7 mouse cellular contexts compared by ENCODE assay signal in the genomic region with DNA sequence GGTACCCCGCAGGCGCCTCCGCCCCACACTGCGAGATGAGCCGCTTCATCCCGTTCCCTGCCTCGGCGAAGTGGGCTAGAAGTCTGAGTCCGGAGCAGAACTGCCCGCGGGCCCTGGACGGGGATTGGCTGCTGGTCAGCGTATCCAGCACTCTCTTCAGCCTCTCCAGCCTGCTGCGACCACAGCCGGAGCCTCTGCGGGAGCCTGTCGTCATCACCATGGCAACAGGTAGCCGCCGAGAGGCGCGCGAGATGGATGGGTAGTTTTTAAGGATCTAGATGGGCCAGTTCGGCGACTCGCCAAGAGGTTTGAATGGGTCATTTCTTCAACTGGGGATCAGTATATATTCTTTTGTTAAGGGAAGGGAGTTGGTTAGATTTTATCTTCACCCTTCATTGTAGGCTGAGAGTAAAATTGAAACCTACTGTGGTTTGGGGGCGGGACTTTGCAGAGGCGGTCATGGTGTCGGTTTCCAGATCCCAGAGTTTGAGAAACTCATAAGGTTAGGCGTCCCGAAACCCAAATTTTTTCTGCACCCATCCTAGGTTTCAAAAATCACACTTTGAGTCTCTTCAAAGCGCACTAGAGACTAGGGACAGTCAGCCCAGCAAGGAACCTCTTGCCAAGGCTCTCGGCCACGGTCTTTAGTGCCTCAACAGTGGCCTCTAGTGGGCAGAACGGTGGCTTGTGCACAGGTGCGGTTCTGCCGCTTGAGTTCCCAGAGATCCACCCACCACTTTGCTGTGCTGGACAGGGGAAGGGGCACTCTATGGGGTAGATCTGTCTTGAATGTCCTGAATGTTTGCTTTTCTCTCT. TPM values are rescaled to one million over a fixed set of nuclear protein-coding genes. Genes with fewer than 3 reads are reported as not detected.
DNase-seq lines count a peak whose midpoint lies in the region; ATAC-seq and TF ChIP-seq lines count a peak whose summit lies in the region.

No protein-coding gene starts in this region.

- no peaks in the 10 kb centered on the region for H3K27me3 ChIP-seq in hindbrain, postnatal 0 days (ENCODE audit: insufficient read depth, low read length)
- H3K27me3 ChIP-seq in limb, embryonic 10.5 days (ENCODE audit: low read depth, poor library complexity, severe bottlenecking), result peaks cover 7% of the 10 kb centered on the region; the same call in 1 of the 2 replicates
- H3K27me3 ChIP-seq in midbrain, embryonic 11.5 days (ENCODE audit: control insufficient read depth, insufficient read depth, low read length), result no peaks in the 10 kb centered on the region; the same call in 1 of the 2 replicates

- DNase-seq in adrenal gland, adult (ENCODE audit: inconsistent age in 2 of 2, low spot score in 1 of 2), result peak; percentile 86 to 95
- DNase-seq in gastrocnemius, adult 2 months, result peak; percentile 87
- DNase-seq in hindbrain, postnatal 0 days (ENCODE audit: low spot score), result peak; percentile 86
- peak; percentile 88 for DNase-seq in limb, embryonic 10.5 days (ENCODE audit: low spot score)
- DNase-seq in midbrain, embryonic 11.5 days (ENCODE audit: low spot score, missing footprints), result peak; percentile 98
- peak; percentile 84 for DNase-seq in spleen, adult 12 weeks (ENCODE audit: low spot score)

- no peaks in the 10 kb centered on the region for H3K36me3 ChIP-seq in hindbrain, postnatal 0 days (ENCODE audit: insufficient read depth, low read length)
- H3K36me3 ChIP-seq in limb, embryonic 10.5 days, result peaks cover 19% of the 10 kb centered on the region
- H3K36me3 ChIP-seq in midbrain, embryonic 11.5 days (ENCODE audit: control insufficient read depth, insufficient read depth, low read length), result peaks cover 7% of the 10 kb centered on the region

- 2% methylated on average over 36 of the region's 36 CpGs for WGBS in hindbrain, postnatal 0 days
- under 1% methylated on average over 36 of the region's 36 CpGs for WGBS in limb, embryonic 10.5 days
- under 1% methylated on average over 36 of the region's 36 CpGs for WGBS in midbrain, embryonic 11.5 days

- peak; percentile 29 for ATAC-seq in common myeloid progenitor, adult 5-6 weeks (replicated peaks; ENCODE audit: low read depth, poor library complexity, severe bottlenecking)
- ATAC-seq in hindbrain, postnatal 0 days, result peak; percentile 27; the same call in 1 of the 2 replicates
- peak; percentile 59 for ATAC-seq in midbrain, embryonic 11.5 days (ENCODE audit: low FRiP score)

- H3K9me3 ChIP-seq in hindbrain, postnatal 0 days (ENCODE audit: low read length), result no peaks in the 10 kb centered on the region
- no peaks in the 10 kb centered on the region for H3K9me3 ChIP-seq in limb, embryonic 10.5 days (replicated peaks)
- no peaks in the 10 kb centered on the region for H3K9me3 ChIP-seq in midbrain, embryonic 11.5 days (ENCODE audit: control insufficient read depth, low read length)

- H3K4me1 ChIP-seq in hindbrain, postnatal 0 days (ENCODE audit: insufficient read depth, low read length), result 0 out of 2 replicates have a peak, but pooled peaks cover 5% of the 10 kb centered on the region
- peaks cover 39% of the 10 kb centered on the region for H3K4me1 ChIP-seq in limb, embryonic 10.5 days
- peaks cover 30% of the 10 kb centered on the region for H3K4me1 ChIP-seq in midbrain, embryonic 11.5 days (ENCODE audit: control insufficient read depth, insufficient read depth, low read length)

- H3K27ac ChIP-seq in gastrocnemius, adult 2 months, result peak overlapping the region; percentile 89
- H3K27ac ChIP-seq in hindbrain, postnatal 0 days, result peak overlapping the region; percentile 59
- H3K27ac ChIP-seq in limb, embryonic 10.5 days, result peak overlapping the region; percentile 79
- H3K27ac ChIP-seq in midbrain, embryonic 11.5 days (ENCODE audit: low read depth, low read length), result peak overlapping the region; percentile 25; the same call in 1 of the 2 replicates

- H3K4me3 ChIP-seq in gastrocnemius, adult 2 months, result peak overlapping the region; percentile 94
- peak overlapping the region; percentile 48 for H3K4me3 ChIP-seq in hindbrain, postnatal 0 days (ENCODE audit: low read length)
- peak overlapping the region; percentile 73 for H3K4me3 ChIP-seq in limb, embryonic 10.5 days
- H3K4me3 ChIP-seq in midbrain, embryonic 11.5 days (ENCODE audit: low read depth, low read length), result peak overlapping the region; percentile 47

- H3K4me2 ChIP-seq in hindbrain, postnatal 0 days (ENCODE audit: low read depth, low read length), result peak overlapping the region; percentile 74
- peak overlapping the region; percentile 95 for H3K4me2 ChIP-seq in midbrain, embryonic 11.5 days

- peak; percentile 88 for TF ChIP-seq CTCF in gastrocnemius, adult 2 months (IDR thresholded peaks at IDR 0.05)
- TF ChIP-seq CTCF in hindbrain, postnatal 0 days (IDR thresholded peaks at IDR 0.05; ENCODE audit: low read depth), result peak; percentile 87

- peak overlapping the region; percentile 52 for H3K9ac ChIP-seq in hindbrain, postnatal 0 days (replicated peaks; ENCODE audit: low read length)
- peak overlapping the region; percentile 64 for H3K9ac ChIP-seq in midbrain, embryonic 11.5 days (ENCODE audit: low read length)

- intact Hi-C loops in gastrocnemius, adult 2 months (cut with DNase I), result no loop called here

RNA-seq across cellular contexts. Expression of a gene that starts 4.8 kb away (rescaled TPM):
- 16.6 and 24.1 TPM in 2 replicates for total RNA-seq in common myeloid progenitor, adult 5-6 weeks (2017)
- 10 to 100 TPM; 14.5 to 14.8 TPM for total RNA-seq in gastrocnemius, adult 2 months (2021)
- 58.5 TPM in 2 replicates for total RNA-seq in hindbrain, postnatal 0 days (2014; rRNA removed)
- 20.8 and 23.0 TPM in 2 replicates for polyA plus RNA-seq in hindbrain, postnatal 0 days (2015; fragmentation: Nextera tagmentation; extraction: Ambion mirVana)
- 20.2 and 23.2 TPM in 2 replicates for polyA plus RNA-seq in limb, embryonic 10.5 days (2016; fragmentation: Nextera tagmentation; extraction: Ambion mirVana)
- 8.0 and 9.4 TPM in 2 replicates for polyA plus RNA-seq in midbrain, embryonic 11.5 days (2014; fragmentation: Nextera tagmentation; extraction: Ambion mirVana)

RNA-seq across cellular contexts. Expression of a gene that starts 4.8 kb away (rescaled TPM):
- total RNA-seq in common myeloid progenitor, adult 5-6 weeks (2017), result 42.2 and 56.4 TPM in 2 replicates
- 10 to 100 TPM; 34.0 to 44.4 TPM for total RNA-seq in gastrocnemius, adult 2 months (2021)
- total RNA-seq in hindbrain, postnatal 0 days (2014; rRNA removed), result 41.5 and 61.8 TPM in 2 replicates
- 39.1 and 40.2 TPM in 2 replicates for polyA plus RNA-seq in hindbrain, postnatal 0 days (2015; fragmentation: Nextera tagmentation; extraction: Ambion mirVana)
- polyA plus RNA-seq in limb, embryonic 10.5 days (2016; fragmentation: Nextera tagmentation; extraction: Ambion mirVana), result 9.2 and 16.0 TPM in 2 replicates
- 13.6 and 14.8 TPM in 2 replicates for polyA plus RNA-seq in midbrain, embryonic 11.5 days (2014; fragmentation: Nextera tagmentation; extraction: Ambion mirVana)

RNA-seq across cellular contexts. Expression of a gene that starts 8.9 kb away (rescaled TPM):
- total RNA-seq in common myeloid progenitor, adult 5-6 weeks (2017), result 21.2 and 22.5 TPM in 2 replicates
- total RNA-seq in gastrocnemius, adult 2 months (2021), result 10 to 100 TPM; 31.4 to 34.0 TPM
- total RNA-seq in hindbrain, postnatal 0 days (2014; rRNA removed), result 91.4 and 116 TPM in 2 replicates
- polyA plus RNA-seq in hindbrain, postnatal 0 days (2015; fragmentation: Nextera tagmentation; extraction: Ambion mirVana), result 36.1 and 36.8 TPM in 2 replicates
- 43.2 and 43.9 TPM in 2 replicates for polyA plus RNA-seq in limb, embryonic 10.5 days (2016; fragmentation: Nextera tagmentation; extraction: Ambion mirVana)
- 29.3 and 33.6 TPM in 2 replicates for polyA plus RNA-seq in midbrain, embryonic 11.5 days (2014; fragmentation: Nextera tagmentation; extraction: Ambion mirVana)

RNA-seq across cellular contexts. Expression of a gene that starts 11.3 kb away (rescaled TPM):
- total RNA-seq in common myeloid progenitor, adult 5-6 weeks (2017), result 24.1 and 44.4 TPM in 2 replicates
- 10 to 100 TPM; 13.3 to 13.9 TPM for total RNA-seq in gastrocnemius, adult 2 months (2021)
- 52.1 and 58.4 TPM in 2 replicates for total RNA-seq in hindbrain, postnatal 0 days (2014; rRNA removed)
- polyA plus RNA-seq in hindbrain, postnatal 0 days (2015; fragmentation: Nextera tagmentation; extraction: Ambion mirVana), result 39.0 and 41.9 TPM in 2 replicates
- polyA plus RNA-seq in limb, embryonic 10.5 days (2016; fragmentation: Nextera tagmentation; extraction: Ambion mirVana), result 88.1 and 92.2 TPM in 2 replicates
- 59.5 and 60.4 TPM in 2 replicates for polyA plus RNA-seq in midbrain, embryonic 11.5 days (2014; fragmentation: Nextera tagmentation; extraction: Ambion mirVana)

RNA-seq across cellular contexts. Expression of a gene that starts 15.6 kb away (rescaled TPM):
- total RNA-seq in common myeloid progenitor, adult 5-6 weeks (2017), result 1.2 and 1.5 TPM in 2 replicates
- not detected for total RNA-seq in gastrocnemius, adult 2 months (2021)
- 1.3 TPM in 1 of 2 replicates, not detected in the other for total RNA-seq in hindbrain, postnatal 0 days (2014; rRNA removed)
- 0.88 and 1.2 TPM in 2 replicates for polyA plus RNA-seq in hindbrain, postnatal 0 days (2015; fragmentation: Nextera tagmentation; extraction: Ambion mirVana)
- polyA plus RNA-seq in limb, embryonic 10.5 days (2016; fragmentation: Nextera tagmentation; extraction: Ambion mirVana), result 0.20 and 0.38 TPM in 2 replicates
- polyA plus RNA-seq in midbrain, embryonic 11.5 days (2014; fragmentation: Nextera tagmentation; extraction: Ambion mirVana), result 0.22 TPM in 1 of 2 replicates, not detected in the other

Comparison
In these comparisons a context has a peak if more than half of its experiments do, and no peak if none do; other contexts are left out.
1. Peak in every context shown above with its lines: DNase-seq, ATAC-seq, H3K4me3 ChIP-seq and H3K27ac ChIP-seq.
2. H3K27ac ChIP-seq: peak in every context shown above with its lines; median percentile 89 in gastrocnemius, adult 2 months; 79 in limb, embryonic 10.5 days; 59 in hindbrain, postnatal 0 days; 25 in midbrain, embryonic 11.5 days.